Mouse (Mus musculus): ENCODE measurements around the gene Spice1. TPM values are rescaled to one million over a fixed set of nuclear protein-coding genes. Genes with fewer than 3 reads are reported as not detected.

Spice1 gene
- total and polyA plus RNA-seq, 2 experiments from 2014 or later: 6.0 to 8.4 TPM

GRCm38 (mm10) chr16:44380006-44380405 lies 33.1 kb downstream of the Spice1 start:
- H3K27ac ChIP-seq (ENCODE audit: low read depth): no peak overlapping the region
- H3K4me2 ChIP-seq (ENCODE audit: low read depth, low read length): no peak overlapping the region
- no peak overlapping the region for H3K4me3 ChIP-seq (ENCODE audit: low read depth, low read length)
- no peaks in the 10 kb centered on the region for H3K4me1 ChIP-seq (ENCODE audit: control insufficient read depth, insufficient read depth)
- no peak overlapping the region for H3K9ac ChIP-seq (replicated peaks; ENCODE audit: low read depth, low read length)
- H3K27me3 ChIP-seq (ENCODE audit: control insufficient read depth, insufficient read depth, low read length): no peaks in the 10 kb centered on the region
- peaks cover 32% of the 10 kb centered on the region for H3K36me3 ChIP-seq (replicated peaks; ENCODE audit: control insufficient read depth, insufficient read depth, low read length)
- WGBS: 68% methylated on average over 4 of the region's 4 CpGs
- DNase-seq (ENCODE audit: low spot score): no peak
- TF ChIP-seq EP300 (IDR thresholded peaks at IDR 0.05; ENCODE audit: low read depth) (no peak), CTCF (IDR thresholded peaks at IDR 0.05; ENCODE audit: low read depth) (no peak)
- no peaks in the 10 kb centered on the region for H3K9me3 ChIP-seq (replicated peaks; ENCODE audit: control insufficient read depth, low read length)
- no peak for ATAC-seq (ENCODE audit: insufficient read depth, low read depth)

GRCm38 (mm10) chr16:44381578-44381977 lies 34.7 kb downstream of the Spice1 start:
- Histone ChIP-seq H3K36me3 (replicated peaks; ENCODE audit: control insufficient read depth, insufficient read depth, low read length) (peaks cover 39% of the 10 kb centered on the region), H3K4me1 (ENCODE audit: control insufficient read depth, insufficient read depth) (no peaks in the 10 kb centered on the region), H3K9ac (replicated peaks; ENCODE audit: low read depth, low read length) (no peak overlapping the region), H3K4me2 (ENCODE audit: low read depth, low read length) (no peak overlapping the region), H3K27ac (ENCODE audit: low read depth) (no peak overlapping the region), H3K9me3 (replicated peaks; ENCODE audit: control insufficient read depth, low read length) (no peaks in the 10 kb centered on the region), H3K4me3 (ENCODE audit: low read depth, low read length) (no peak overlapping the region), H3K27me3 (ENCODE audit: control insufficient read depth, insufficient read depth, low read length) (no peaks in the 10 kb centered on the region)
- DNase-seq (ENCODE audit: low spot score) (no peak), ATAC-seq (ENCODE audit: insufficient read depth, low read depth) (no peak)
- no peak for TF ChIP-seq EP300 (IDR thresholded peaks at IDR 0.05; ENCODE audit: low read depth)
- no peak for TF ChIP-seq CTCF (IDR thresholded peaks at IDR 0.05; ENCODE audit: low read depth)
- WGBS: 37% methylated on average over 5 of the region's 5 CpGs

GRCm38 (mm10) chr16:44383549-44383948 lies 36.6 kb downstream of the Spice1 start:
- Histone ChIP-seq H3K27ac (ENCODE audit: low read depth) (no peak overlapping the region), H3K9me3 (replicated peaks; ENCODE audit: control insufficient read depth, low read length) (no peaks in the 10 kb centered on the region), H3K4me3 (ENCODE audit: low read depth, low read length) (no peak overlapping the region), H3K4me2 (ENCODE audit: low read depth, low read length) (no peak overlapping the region), H3K27me3 (ENCODE audit: control insufficient read depth, insufficient read depth, low read length) (no peaks in the 10 kb centered on the region), H3K9ac (replicated peaks; ENCODE audit: low read depth, low read length) (no peak overlapping the region), H3K36me3 (replicated peaks; ENCODE audit: control insufficient read depth, insufficient read depth, low read length) (peaks cover 30% of the 10 kb centered on the region), H3K4me1 (ENCODE audit: control insufficient read depth, insufficient read depth) (no peaks in the 10 kb centered on the region)
- ATAC-seq (ENCODE audit: insufficient read depth, low read depth) (no peak), DNase-seq (ENCODE audit: low spot score) (no peak)
- 53% methylated on average over 2 of the region's 2 CpGs for WGBS
- TF ChIP-seq CTCF (IDR thresholded peaks at IDR 0.05; ENCODE audit: low read depth): no peak
- no peak for TF ChIP-seq EP300 (IDR thresholded peaks at IDR 0.05; ENCODE audit: low read depth)

GRCm38 (mm10) chr16:44384251-44384650 lies 37.3 kb downstream of the Spice1 start:
- no peak overlapping the region for H3K9ac ChIP-seq (replicated peaks; ENCODE audit: low read depth, low read length)
- H3K4me2 ChIP-seq (ENCODE audit: low read depth, low read length): no peak overlapping the region
- H3K27me3 ChIP-seq (ENCODE audit: control insufficient read depth, insufficient read depth, low read length): no peaks in the 10 kb centered on the region
- H3K4me1 ChIP-seq (ENCODE audit: control insufficient read depth, insufficient read depth): no peaks in the 10 kb centered on the region
- no peak for ATAC-seq (ENCODE audit: insufficient read depth, low read depth)
- no peak overlapping the region for H3K4me3 ChIP-seq (ENCODE audit: low read depth, low read length)
- H3K36me3 ChIP-seq (replicated peaks; ENCODE audit: control insufficient read depth, insufficient read depth, low read length): peaks cover 32% of the 10 kb centered on the region
- H3K9me3 ChIP-seq (replicated peaks; ENCODE audit: control insufficient read depth, low read length): no peaks in the 10 kb centered on the region
- no peak for DNase-seq (ENCODE audit: low spot score)
- no peak overlapping the region for H3K27ac ChIP-seq (ENCODE audit: low read depth)
- WGBS: 59% methylated on average over 1 of the region's 1 CpGs
- TF ChIP-seq EP300 (IDR thresholded peaks at IDR 0.05; ENCODE audit: low read depth): no peak
- no peak for TF ChIP-seq CTCF (IDR thresholded peaks at IDR 0.05; ENCODE audit: low read depth)

- TF ChIP-seq CTCF (IDR thresholded peaks at IDR 0.05; ENCODE audit: low read depth) (peak; percentile 65), EP300 (IDR thresholded peaks at IDR 0.05; ENCODE audit: low read depth) (no peak)
These were observed 45.1 kb downstream of the Spice1 start for GRCm38 (mm10) chr16:44391877-44392548.

More at GRCm38 (mm10) chr16:44391877-44392548, 45.1 kb downstream of the Spice1 start:
- H3K27me3 ChIP-seq (ENCODE audit: control insufficient read depth, insufficient read depth, low read length): no peaks in the 10 kb centered on the region
- H3K4me2 ChIP-seq (ENCODE audit: low read depth, low read length): no peak overlapping the region
- no peak overlapping the region for H3K4me3 ChIP-seq (ENCODE audit: low read depth, low read length)
- DNase-seq (ENCODE audit: low spot score): peak; percentile 62
- H3K36me3 ChIP-seq (replicated peaks; ENCODE audit: control insufficient read depth, insufficient read depth, low read length): peaks cover 17% of the 10 kb centered on the region
- no peaks in the 10 kb centered on the region for H3K9me3 ChIP-seq (replicated peaks; ENCODE audit: control insufficient read depth, low read length)
- 34% methylated on average over 9 of the region's 9 CpGs for WGBS
- H3K4me1 ChIP-seq (ENCODE audit: control insufficient read depth, insufficient read depth): no peaks in the 10 kb centered on the region
- H3K9ac ChIP-seq (replicated peaks; ENCODE audit: low read depth, low read length): no peak overlapping the region
- peak; percentile 31; the same call in 1 of the 2 replicates for ATAC-seq (ENCODE audit: insufficient read depth, low read depth)
- no peak overlapping the region for H3K27ac ChIP-seq (ENCODE audit: low read depth)

Data from heart, postnatal 0 days (tissue).